Mouse (Mus musculus) forebrain, postnatal 0 days (tissue): Measurements from ENCODE around the gene Snx30. TPM values are rescaled to one million over a fixed set of nuclear protein-coding genes. Genes with fewer than 3 reads are reported as not detected.

Source experiments
- ATAC-seq: fragments of 200-750 bp; cut with Nextera tagmentation; 2 replicates; pipeline ENCODE4 v1.8.0; 2017; ENCODE audit warnings: mild to moderate bottlenecking, moderate library complexity
- DNase-seq: peaks from one replicate; pipeline ENCODE4 v3.0.0-alpha.2; 2015
- H3K27ac ChIP-seq: fragments of 300-500 bp; sonication (generic); 2 replicates; pipeline ENCODE4 v1.5.1; 2014; ENCODE audit warnings: low read depth, mild to moderate bottlenecking, antibody characterized with exemption, low read length, moderate library complexity, mixed read lengths
- H3K27me3 ChIP-seq: fragments of 300-500 bp; sonication (generic); 2 replicates; pipeline ENCODE4 v1.6.1; 2014; ENCODE audit warnings: mild to moderate bottlenecking, low read length, mixed read lengths; ENCODE audit not compliant: insufficient read depth
- H3K36me3 ChIP-seq: fragments of 300-500 bp; sonication (generic); 2 replicates; pipeline ENCODE4 v1.6.1; 2014; ENCODE audit warnings: mild to moderate bottlenecking, moderate library complexity; ENCODE audit not compliant: insufficient read depth
- H3K4me1 ChIP-seq: fragments of 300-500 bp; sonication (generic); 2 replicates; pipeline ENCODE4 v1.6.1; 2014; ENCODE audit warnings: antibody characterized with exemption; ENCODE audit not compliant: insufficient read depth
- H3K4me2 ChIP-seq: fragments of 300-500 bp; sonication (generic); 2 replicates; pipeline ENCODE4 v1.6.1; 2014; ENCODE audit warnings: low read depth, mild to moderate bottlenecking, moderate library complexity
- H3K4me3 ChIP-seq: fragments of 300-500 bp; sonication (generic); 2 replicates; pipeline ENCODE4 v1.5.1; 2014; ENCODE audit warnings: low read depth, low read length, mixed read lengths
- H3K9ac ChIP-seq: fragments of 300-500 bp; sonication (generic); 2 replicates; pipeline ENCODE4 v1.6.1; 2014; ENCODE audit warnings: mild to moderate bottlenecking
- H3K9me3 ChIP-seq: fragments of 300-500 bp; sonication (generic); 2 replicates; pipeline ENCODE4 v1.6.1; 2016; ENCODE audit warnings: low read length
- CTCF ChIP-seq: sonication (generic); IDR thresholded peaks from 2 replicates; pipeline ENCODE4 v1.5.1; 2016; ENCODE audit warnings: antibody characterized with exemption, control low read depth, low read depth
- WGBS: fragments of 180-500 bp; shearing (Covaris S2); extraction: QIAGEN DNeasy Blood & Tissue Kit; methylation state at CpG from one replicate; pipeline ENCODE4 v1.1.7; 2014; 5-methylcytosine and 5-hydroxymethylcytosine counted together
- polyA plus RNA-seq: library from polyadenylated mRNA; unstranded; fragments of >200 nt; fragmentation: Nextera tagmentation; extraction: Ambion mirVana; gene quantifications from 2 replicates; pipeline ENCODE4 v1.2.1, GENCODE M21; 2015
- total RNA-seq: library from RNA; depleted of rRNA; stranded (reverse); fragments of >200 nt; gene quantifications from 2 replicates; pipeline ENCODE4 v1.2.3, GENCODE M21; 2014

Snx30 gene
- total and polyA plus RNA-seq, 2 experiments from 2014 or later, result 16.9 to 31.4 TPM

DNA sequence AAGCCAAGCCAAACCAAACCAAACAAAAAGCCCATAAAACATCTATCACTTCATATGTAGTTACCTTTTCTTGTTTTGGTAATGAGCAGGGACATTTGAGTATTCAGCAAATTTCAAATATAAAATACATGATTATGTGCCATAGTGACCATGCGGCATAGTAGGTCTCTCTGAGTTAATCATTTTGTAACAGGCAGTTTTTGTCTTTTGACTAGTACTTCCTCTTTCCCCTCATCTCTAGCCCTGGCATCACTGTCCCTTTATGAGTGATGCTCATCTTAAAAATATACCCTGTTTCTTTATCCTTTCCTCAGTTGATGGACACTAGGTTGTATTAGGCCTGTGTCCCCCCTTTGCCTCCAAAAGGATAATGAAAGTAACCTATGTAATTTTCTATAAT lies 15.9 kb downstream of the Snx30 start:
- Histone ChIP-seq H3K27me3 (no peaks in the 10 kb centered on the region), H3K9me3 (no peaks in the 10 kb centered on the region), H3K9ac (no peak overlapping the region), H3K27ac (no peak overlapping the region), H3K36me3 (no peaks in the 10 kb centered on the region), H3K4me2 (no peak overlapping the region), H3K4me1 (no peaks in the 10 kb centered on the region), H3K4me3 (no peak overlapping the region)
- WGBS, result 100% methylated on average over 1 of the region's 1 CpGs
- DNase-seq (no peak), ATAC-seq (no peak)
- no peak for TF ChIP-seq CTCF

DNA sequence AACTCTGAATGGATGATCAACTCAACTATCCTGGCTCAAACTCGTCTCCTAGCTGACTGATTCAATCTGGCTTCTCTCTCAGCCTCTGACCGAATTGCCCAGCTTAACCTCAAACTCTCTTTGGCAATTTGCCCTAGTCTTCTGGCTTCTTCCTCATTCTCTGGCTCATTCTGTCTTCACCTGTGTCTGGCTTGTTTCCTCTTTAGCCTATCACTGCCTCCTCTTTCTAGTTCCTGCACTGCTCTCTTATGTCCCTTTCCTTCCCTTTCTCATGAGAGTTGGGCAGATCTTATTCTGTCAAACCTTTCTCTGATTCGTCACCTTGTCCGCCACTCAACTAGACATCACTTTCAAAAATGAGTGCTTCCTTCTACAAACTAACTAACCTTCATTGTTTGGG lies 16.5 kb downstream of the Snx30 start:
- Histone ChIP-seq H3K36me3 (no peaks in the 10 kb centered on the region), H3K27ac (no peak overlapping the region), H3K4me3 (no peak overlapping the region), H3K9me3 (no peaks in the 10 kb centered on the region), H3K9ac (no peak overlapping the region), H3K4me1 (no peaks in the 10 kb centered on the region), H3K4me2 (no peak overlapping the region), H3K27me3 (no peaks in the 10 kb centered on the region)
- ATAC-seq (no peak), DNase-seq (no peak)
- WGBS, result 81% methylated on average over 4 of the region's 4 CpGs
- no peak for TF ChIP-seq CTCF

DNA sequence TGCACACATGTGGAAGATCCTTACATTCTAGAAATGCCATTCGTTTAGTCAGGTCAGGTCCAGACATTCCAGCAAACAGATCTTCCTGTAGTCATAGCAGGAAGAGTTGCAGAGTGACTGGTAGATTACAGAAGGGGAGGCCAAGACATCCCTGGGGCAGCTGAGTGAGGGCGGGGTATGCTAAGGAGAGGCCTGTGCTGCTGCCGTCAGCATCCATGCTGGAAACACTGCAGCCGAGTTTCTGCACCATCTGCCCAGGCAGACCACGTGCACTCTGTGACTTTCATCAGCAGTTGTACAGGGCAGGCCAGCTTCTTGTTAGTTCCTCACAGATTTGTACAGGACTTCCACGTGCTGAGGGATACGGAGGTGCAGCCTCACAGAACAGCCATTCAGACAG lies 17.8 kb downstream of the Snx30 start:
- Histone ChIP-seq H3K4me1 (no peaks in the 10 kb centered on the region), H3K27ac (no peak overlapping the region), H3K9ac (no peak overlapping the region), H3K4me3 (no peak overlapping the region), H3K4me2 (no peak overlapping the region), H3K27me3 (no peaks in the 10 kb centered on the region), H3K9me3 (no peaks in the 10 kb centered on the region), H3K36me3 (no peaks in the 10 kb centered on the region)
- TF ChIP-seq CTCF, result no peak
- DNase-seq (no peak), ATAC-seq (peak; percentile 47)
- whole genome bisulfite sequencing, result 55% methylated on average over 7 of the region's 7 CpGs

DNA sequence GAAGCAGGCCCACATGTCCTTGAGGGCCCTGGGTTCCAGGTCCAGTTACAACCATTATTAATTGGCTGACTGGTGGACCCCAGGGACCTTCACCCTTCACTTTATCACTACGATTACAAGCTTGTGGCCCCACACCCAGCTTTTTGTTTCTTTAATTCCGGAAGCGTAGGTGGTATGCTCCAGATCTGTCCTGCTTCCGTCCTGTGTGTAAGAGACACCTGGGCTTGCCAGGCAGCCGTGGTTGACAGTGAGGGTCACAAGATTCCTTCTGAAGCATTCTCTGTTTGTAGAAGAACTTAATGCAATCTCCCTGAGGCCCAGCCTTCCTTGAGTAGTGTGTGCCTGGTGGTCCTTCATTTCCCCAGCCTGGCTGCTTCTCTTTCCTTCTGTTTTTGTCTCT lies 19.2 kb downstream of the Snx30 start:
- DNase-seq (no peak), ATAC-seq (no peak)
- WGBS, result 96% methylated on average over 5 of the region's 5 CpGs
- no peak overlapping the region for H3K27ac ChIP-seq
- TF ChIP-seq CTCF, result no peak
- H3K27me3 ChIP-seq, result no peaks in the 10 kb centered on the region
- no peak overlapping the region for H3K9ac ChIP-seq
- no peaks in the 10 kb centered on the region for H3K9me3 ChIP-seq
- H3K4me1 ChIP-seq, result no peaks in the 10 kb centered on the region
- H3K4me2 ChIP-seq, result no peak overlapping the region
- H3K4me3 ChIP-seq, result no peak overlapping the region
- no peaks in the 10 kb centered on the region for H3K36me3 ChIP-seq

DNA sequence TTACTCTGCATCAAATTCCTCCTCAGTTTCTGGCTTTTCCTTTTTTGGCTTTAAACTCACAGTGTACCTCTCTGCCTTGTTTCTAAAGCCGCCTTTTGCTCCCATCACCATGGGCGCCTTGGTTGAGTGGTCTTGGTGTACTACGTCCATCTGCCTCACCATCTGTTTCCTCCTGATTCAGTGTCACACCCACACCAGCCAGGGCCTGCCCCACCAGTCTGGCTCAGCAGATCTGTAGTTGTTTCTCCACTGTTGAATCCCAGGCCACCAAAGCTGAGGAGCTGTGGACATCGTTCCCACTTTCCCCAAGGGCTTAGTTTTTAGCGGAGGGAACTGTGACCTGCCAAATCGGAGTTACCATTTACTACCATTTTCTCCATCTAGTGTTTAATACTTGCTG lies 20.0 kb downstream of the Snx30 start:
- Histone ChIP-seq H3K27ac (no peak overlapping the region), H3K4me1 (no peaks in the 10 kb centered on the region), H3K9ac (no peak overlapping the region), H3K9me3 (no peaks in the 10 kb centered on the region), H3K36me3 (no peaks in the 10 kb centered on the region), H3K4me2 (no peak overlapping the region), H3K4me3 (no peak overlapping the region), H3K27me3 (no peaks in the 10 kb centered on the region)
- 77% methylated on average over 6 of the region's 6 CpGs for WGBS
- TF ChIP-seq CTCF, result no peak
- no peak for DNase-seq
- no peak for ATAC-seq

DNA sequence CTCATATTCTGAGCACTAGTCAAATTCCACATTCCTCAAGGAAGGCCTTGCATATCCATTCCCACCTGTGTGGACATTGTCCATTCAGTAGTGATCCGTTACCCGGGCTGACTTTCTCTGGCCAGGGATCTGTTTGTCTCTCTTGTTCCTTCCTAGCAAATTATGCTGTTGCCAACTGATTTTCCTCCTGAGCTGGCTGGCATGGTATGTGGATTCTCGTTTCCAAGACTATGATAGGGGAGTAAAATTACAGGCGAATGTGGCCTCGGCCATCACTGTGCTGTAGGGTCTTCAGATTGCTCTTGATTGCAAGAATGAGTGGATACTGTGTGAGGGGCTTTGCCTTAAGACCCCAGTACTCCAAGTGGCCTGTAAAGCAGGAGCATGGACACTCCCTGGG lies 20.7 kb downstream of the Snx30 start:
- no peak overlapping the region for H3K9ac ChIP-seq
- H3K27me3 ChIP-seq, result no peaks in the 10 kb centered on the region
- DNase-seq, result no peak
- no peaks in the 10 kb centered on the region for H3K36me3 ChIP-seq
- WGBS, result 62% methylated on average over 5 of the region's 5 CpGs
- H3K4me3 ChIP-seq, result no peak overlapping the region
- no peak for ATAC-seq
- H3K27ac ChIP-seq, result no peak overlapping the region
- no peak for TF ChIP-seq CTCF
- no peaks in the 10 kb centered on the region for H3K9me3 ChIP-seq
- H3K4me2 ChIP-seq, result no peak overlapping the region
- H3K4me1 ChIP-seq, result no peaks in the 10 kb centered on the region

DNA sequence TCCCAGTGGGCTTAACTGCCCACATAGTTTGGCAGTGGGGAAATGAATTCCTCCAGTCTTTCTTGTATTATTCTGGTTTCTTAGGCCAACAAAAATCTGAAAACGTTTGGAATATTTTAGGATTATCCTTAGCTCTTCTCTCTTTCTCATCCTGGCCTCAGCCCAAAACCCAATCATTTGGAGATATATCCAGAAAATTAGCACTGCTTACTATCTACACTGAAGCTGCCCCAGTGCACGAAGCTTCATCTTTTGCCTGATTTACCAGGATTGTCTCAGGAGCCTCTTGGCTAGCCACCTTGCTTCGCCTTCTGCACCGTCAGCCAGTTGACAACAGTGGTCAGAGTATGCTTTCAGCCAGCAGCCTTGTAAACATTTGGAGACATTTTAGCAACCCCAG lies 23.4 kb downstream of the Snx30 start:
- H3K9ac ChIP-seq, result no peak overlapping the region
- no peaks in the 10 kb centered on the region for H3K27me3 ChIP-seq
- no peaks in the 10 kb centered on the region for H3K36me3 ChIP-seq
- no peak for TF ChIP-seq CTCF
- H3K4me1 ChIP-seq, result no peaks in the 10 kb centered on the region
- ATAC-seq, result no peak
- 74% methylated on average over 4 of the region's 4 CpGs for WGBS
- H3K27ac ChIP-seq, result no peak overlapping the region
- DNase-seq, result no peak
- no peak overlapping the region for H3K4me3 ChIP-seq
- no peaks in the 10 kb centered on the region for H3K9me3 ChIP-seq
- H3K4me2 ChIP-seq, result no peak overlapping the region

DNA sequence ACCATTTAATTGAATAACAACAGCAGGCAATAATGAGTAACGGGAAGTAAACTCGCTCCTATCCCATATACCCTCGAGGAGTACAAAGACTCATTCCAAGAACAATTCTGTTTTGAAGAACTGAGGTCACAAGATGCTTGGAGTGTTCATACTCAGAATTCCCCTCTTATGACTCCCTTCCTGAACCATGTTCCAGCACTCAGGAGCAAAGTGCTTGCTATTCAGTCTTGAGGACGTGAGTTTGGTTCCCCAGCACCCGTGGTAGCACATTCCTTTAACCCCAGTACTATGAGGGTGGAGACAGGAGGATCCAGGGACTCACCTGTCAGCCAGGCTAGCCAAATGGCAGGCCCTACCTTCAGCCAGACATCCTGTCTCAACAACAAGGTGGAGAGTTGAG lies 25.4 kb downstream of the Snx30 start:
- no peak overlapping the region for H3K4me3 ChIP-seq
- DNase-seq (no peak), ATAC-seq (no peak)
- H3K9me3 ChIP-seq, result no peaks in the 10 kb centered on the region
- no peaks in the 10 kb centered on the region for H3K4me1 ChIP-seq
- no peak overlapping the region for H3K9ac ChIP-seq
- 89% methylated on average over 5 of the region's 5 CpGs for WGBS
- no peak for TF ChIP-seq CTCF
- no peaks in the 10 kb centered on the region for H3K27me3 ChIP-seq
- no peak overlapping the region for H3K27ac ChIP-seq
- H3K36me3 ChIP-seq, result no peaks in the 10 kb centered on the region
- H3K4me2 ChIP-seq, result no peak overlapping the region
